Mouse (Mus musculus) erythroblast, embryonic 14.5 days (primary cell): ENCODE results near the gene Mgat3.
A peak's percentile ranks its signal among the peaks of the same experiment; 100 is the strongest.

Source experiments
- GATA1 ChIP-seq: IDR thresholded peaks from 2 replicates; pipeline ENCODE4 v1.6.1; 2012; ENCODE audit warnings: low read length, inconsistent platforms, mixed read lengths
- TAL1 ChIP-seq: IDR thresholded peaks from 3 replicates; pipeline ENCODE4 v1.6.1; 2012; ENCODE audit warnings: low read length, inconsistent platforms, mixed read lengths

DNA sequence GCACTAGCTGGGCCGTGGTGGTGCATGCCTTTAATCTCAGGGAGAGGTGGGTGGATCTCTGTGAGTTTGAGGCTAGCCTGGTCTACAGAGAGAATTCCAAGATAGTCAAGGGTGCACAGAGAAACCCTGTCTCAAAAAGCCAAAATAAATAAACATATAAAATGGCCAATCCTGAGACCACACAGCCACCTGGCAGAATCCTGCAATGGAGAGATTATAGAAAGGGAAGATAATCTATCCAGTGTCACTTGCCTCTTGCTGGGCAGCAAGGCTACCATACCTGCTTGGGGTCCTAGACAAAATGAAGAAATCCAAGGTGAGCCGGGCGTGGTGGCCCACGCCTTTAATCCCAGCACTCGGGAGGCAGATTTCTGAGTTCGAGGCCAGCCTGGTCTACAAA lies 43.5 kb upstream of the Mgat3 start:
- TF ChIP-seq GATA1 (no peak), TAL1 (0 out of 3 replicates have a peak, but pooled peaks have one; percentile 19)
